Mouse (Mus musculus): Measurements from ENCODE around the gene Wdr17.

Wdr17 gene

DNA sequence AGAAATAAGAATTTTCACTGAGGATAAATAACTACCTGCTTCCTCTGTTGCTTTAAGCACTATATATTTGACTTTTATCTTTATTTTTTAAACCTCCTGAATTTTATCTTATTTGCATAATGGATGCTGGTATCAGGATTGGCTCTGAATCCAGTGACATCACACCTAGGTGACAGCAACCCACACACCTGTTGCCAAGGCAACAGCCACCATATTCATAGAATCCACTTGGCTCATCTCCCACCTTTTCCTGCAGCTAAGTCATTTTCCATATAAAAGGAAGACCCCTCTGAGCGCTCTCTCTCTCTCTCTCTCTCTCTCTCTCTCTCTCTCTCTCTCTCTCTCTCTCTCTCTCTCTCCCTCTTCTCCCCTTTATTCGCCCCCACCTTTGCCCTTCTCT, 290.0 kb downstream of the Wdr17 start:
- no peak for DNase-seq

DNA sequence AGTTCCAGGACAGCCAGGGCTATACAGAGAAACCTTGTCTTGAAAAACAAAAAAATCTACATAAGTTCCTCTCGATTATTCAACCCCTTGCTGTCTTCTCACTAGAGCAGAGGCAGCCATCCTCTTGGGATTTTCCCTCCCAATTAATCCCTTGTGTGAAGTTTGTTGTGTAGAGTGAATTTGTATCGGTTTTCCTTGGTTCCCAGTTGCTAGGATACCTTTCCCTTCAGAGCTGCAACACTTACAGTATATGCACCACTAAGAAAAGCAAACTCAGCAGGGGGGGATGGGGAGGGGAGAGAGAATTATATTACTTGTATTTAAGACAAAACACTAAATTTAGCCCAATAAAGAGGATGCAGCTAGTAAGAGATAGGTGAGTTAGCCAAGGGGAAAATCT, 290.9 kb downstream of the Wdr17 start:
- no peak for DNase-seq

DNA sequence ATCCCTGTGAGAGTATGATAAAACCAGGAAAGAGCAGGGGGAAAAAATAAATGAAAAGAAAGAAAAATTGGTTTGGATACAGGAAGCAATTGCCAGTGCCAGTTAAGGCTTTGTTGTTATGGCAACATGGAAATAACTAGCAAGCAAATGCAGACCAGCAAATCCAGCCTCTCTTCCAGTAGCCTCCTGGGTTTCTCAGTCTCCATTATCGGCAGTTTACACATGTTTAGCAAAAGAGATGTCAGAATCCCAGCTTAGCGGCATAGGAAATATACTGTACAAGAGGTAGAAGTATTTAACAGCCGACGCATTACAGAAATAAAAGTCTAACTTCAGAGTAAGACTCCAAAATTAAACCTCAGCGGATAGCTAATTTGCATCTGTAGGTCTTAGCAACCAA, 292.4 kb downstream of the Wdr17 start:
- DNase-seq, result no peak

GRCm38 (mm10) chr8:54582886-54583285, 304.1 kb downstream of the Wdr17 start:
- no peak for DNase-seq

DNA sequence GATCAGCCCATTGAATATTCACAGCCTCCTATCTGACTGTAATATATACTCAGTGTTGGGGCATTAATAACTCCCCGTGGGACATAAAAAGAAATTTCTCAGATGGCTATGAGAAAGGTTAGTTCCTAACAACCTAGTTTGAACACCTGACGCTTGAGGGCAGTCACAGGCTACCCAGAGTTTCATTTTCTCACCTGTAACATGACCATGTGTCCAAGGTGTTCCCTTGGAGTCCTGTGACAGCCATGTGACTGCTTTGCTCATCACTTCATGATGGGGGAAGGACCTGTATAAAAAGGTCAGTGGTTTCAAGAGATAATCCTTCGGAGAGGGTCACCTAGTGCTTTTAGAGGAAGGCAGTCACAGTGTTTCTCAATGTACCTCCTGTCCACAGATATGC, 305.5 kb downstream of the Wdr17 start:
- no peak for DNase-seq
